In the genomic region with DNA sequence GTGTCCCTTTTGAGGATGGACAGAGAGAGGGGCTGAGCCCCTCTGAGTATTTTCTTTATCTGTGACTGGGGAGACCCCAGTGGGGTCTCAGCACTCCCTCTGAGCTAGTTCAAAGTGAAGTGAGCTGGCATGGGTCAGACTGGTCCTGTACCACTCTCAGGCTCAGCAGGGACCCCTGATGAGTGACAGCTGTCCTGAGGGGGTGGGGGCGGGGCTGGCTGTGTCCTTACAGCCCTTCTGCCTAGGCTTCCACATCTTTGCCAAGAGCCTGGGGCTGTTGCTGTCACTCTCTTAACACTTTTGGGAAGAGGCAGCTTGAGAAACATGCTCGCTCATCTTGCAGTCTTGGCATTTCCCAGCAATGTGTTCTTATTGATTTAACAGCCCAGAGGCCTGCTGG, we compare ENCODE assay signal across 12 mouse cellular contexts. TPM values are rescaled to one million over a fixed set of nuclear protein-coding genes. Genes with fewer than 3 reads are reported as not detected.
A peak's percentile ranks its signal among the peaks of the same experiment; 100 is the strongest.
DNase-seq lines count a peak whose midpoint lies in the region; ATAC-seq and TF ChIP-seq lines count a peak whose summit lies in the region.
"Had no signal": no experiment of that assay in that cellular context is flagged by ENCODE, and none has a peak within 500 bp of the region (broad histone marks: within the 10 kb centered on the region; RNA-seq: fewer than 3 reads in every experiment).

No protein-coding gene starts in this region.

- TF ChIP-seq CTCF in midbrain, postnatal 0 days (IDR thresholded peaks at IDR 0.05), result no peak

- no peak for DNase-seq in lung, postnatal 14 days
- peak; percentile 57 for DNase-seq in brain, embryonic 18.5 days (ENCODE audit: low read depth, low spot score)
- peak; percentile 82 for DNase-seq in midbrain, postnatal 0 days (ENCODE audit: low spot score)
- no peak for DNase-seq in frontal cortex, postnatal 25 days (ENCODE audit: low spot score in 2 of 2)
- DNase-seq: gastrocnemius, postnatal 25 days; heart, postnatal 10 days; kidney, postnatal 10 days had no signal

- H3K27me3 ChIP-seq in lung, embryonic 15.5 days, result no peaks in the 10 kb centered on the region
- H3K27me3 ChIP-seq in forebrain, embryonic 16.5 days (replicated peaks; ENCODE audit: control insufficient read depth, insufficient read depth, low read length), result no peaks in the 10 kb centered on the region
- H3K27me3 ChIP-seq in midbrain, postnatal 0 days (ENCODE audit: insufficient read depth, low read length), result no peaks in the 10 kb centered on the region
- H3K27me3 ChIP-seq: embryonic facial prominence, embryonic 13.5 days had no signal

- H3K4me3 ChIP-seq in lung, embryonic 15.5 days, result no peak overlapping the region
- no peak overlapping the region for H3K4me3 ChIP-seq in forebrain, embryonic 16.5 days (replicated peaks; ENCODE audit: low read length)
- H3K4me3 ChIP-seq in midbrain, postnatal 0 days (ENCODE audit: low read depth, low read length), result no peak overlapping the region
- H3K4me3 ChIP-seq: embryonic facial prominence, embryonic 13.5 days had no signal

- 41% methylated on average over 2 of the region's 2 CpGs for WGBS in lung, embryonic 15.5 days
- 36% methylated on average over 2 of the region's 2 CpGs for WGBS in forebrain, embryonic 16.5 days
- WGBS in midbrain, postnatal 0 days, result 45% methylated on average over 2 of the region's 2 CpGs

- H3K4me1 ChIP-seq in lung, embryonic 15.5 days, result peaks cover 14% of the 10 kb centered on the region
- H3K4me1 ChIP-seq in forebrain, embryonic 16.5 days (replicated peaks; ENCODE audit: control insufficient read depth, insufficient read depth, low read length), result peaks cover 17% of the 10 kb centered on the region
- H3K4me1 ChIP-seq in midbrain, postnatal 0 days (ENCODE audit: insufficient read depth, low read length), result no peaks in the 10 kb centered on the region

- no peak overlapping the region for H3K4me2 ChIP-seq in lung, embryonic 15.5 days
- H3K4me2 ChIP-seq in forebrain, embryonic 16.5 days (ENCODE audit: low read length), result no peak overlapping the region
- no peak overlapping the region for H3K4me2 ChIP-seq in midbrain, postnatal 0 days (ENCODE audit: low read depth, low read length, poor library complexity, severe bottlenecking)
- H3K4me2 ChIP-seq: embryonic facial prominence, embryonic 13.5 days had no signal

- ATAC-seq in lung, embryonic 15.5 days (ENCODE audit: borderline replicate concordance, extremely low read depth, low FRiP score, low TSS enrichment), result peak; percentile 59; the same call in 1 of the 2 replicates
- ATAC-seq in forebrain, embryonic 16.5 days, result peak; percentile 83
- ATAC-seq in midbrain, postnatal 0 days (ENCODE audit: low FRiP score), result peak; percentile 65
- ATAC-seq in megakaryocyte-erythroid progenitor cell, adult 5-6 weeks (replicated peaks; ENCODE audit: low FRiP score, low TSS enrichment, poor library complexity, severe bottlenecking), result no peak
- ATAC-seq: activated CD4-positive, CD25-positive, alpha-beta regulatory T cell, adult 4 months had no signal

- no peak overlapping the region for H3K27ac ChIP-seq in lung, embryonic 15.5 days
- H3K27ac ChIP-seq in forebrain, embryonic 16.5 days (ENCODE audit: low read length), result no peak overlapping the region
- no peak overlapping the region for H3K27ac ChIP-seq in midbrain, postnatal 0 days (ENCODE audit: low read depth, low read length)

- H3K9me3 ChIP-seq in lung, embryonic 15.5 days, result no peaks in the 10 kb centered on the region
- peaks cover 4% of the 10 kb centered on the region; the same call in 1 of the 2 replicates for H3K9me3 ChIP-seq in forebrain, embryonic 16.5 days (ENCODE audit: control insufficient read depth, low read length)
- H3K9me3 ChIP-seq in midbrain, postnatal 0 days (ENCODE audit: low read length), result no peaks in the 10 kb centered on the region

- no peaks in the 10 kb centered on the region for H3K36me3 ChIP-seq in lung, embryonic 15.5 days
- no peaks in the 10 kb centered on the region for H3K36me3 ChIP-seq in forebrain, embryonic 16.5 days (ENCODE audit: control insufficient read depth, insufficient read depth)
- no peaks in the 10 kb centered on the region for H3K36me3 ChIP-seq in midbrain, postnatal 0 days (ENCODE audit: insufficient read depth, low read length)
- H3K36me3 ChIP-seq: embryonic facial prominence, embryonic 13.5 days had no signal

- no peak overlapping the region for H3K9ac ChIP-seq in lung, embryonic 15.5 days
- no peak overlapping the region for H3K9ac ChIP-seq in forebrain, embryonic 16.5 days (replicated peaks; ENCODE audit: low read depth, low read length)
- no peak overlapping the region for H3K9ac ChIP-seq in midbrain, postnatal 0 days (replicated peaks; ENCODE audit: low read length, poor library complexity, severe bottlenecking)
- H3K9ac ChIP-seq: embryonic facial prominence, embryonic 13.5 days had no signal

RNA-seq across cellular contexts. Expression of a gene that starts 27.8 kb away (rescaled TPM):
- polyA plus RNA-seq in lung, embryonic 15.5 days (2015; fragmentation: Nextera tagmentation; extraction: Ambion mirVana), result 2.1 and 2.5 TPM in 2 replicates
- polyA plus RNA-seq in forebrain, embryonic 16.5 days (2015; fragmentation: Nextera tagmentation; extraction: Ambion mirVana), result 6.2 and 8.5 TPM in 2 replicates
- 20.6 and 22.7 TPM in 2 replicates for total RNA-seq in midbrain, postnatal 0 days (2014; rRNA removed)
- 13.2 and 16.2 TPM in 2 replicates for polyA plus RNA-seq in midbrain, postnatal 0 days (2015; fragmentation: Nextera tagmentation; extraction: Ambion mirVana)
- 66.1 and 83.1 TPM in 2 replicates for total RNA-seq in megakaryocyte-erythroid progenitor cell, adult 5-6 weeks (2014; fragmentation: Nextera tagmentation)
- total RNA-seq in megakaryocyte-erythroid progenitor cell, adult 5-6 weeks (2017), result 30.8 and 52.2 TPM in 2 replicates

Comparison
In these comparisons a context has a peak if more than half of its experiments do, and no peak if none do; other contexts are left out.
1. DNase-seq: peak in brain, embryonic 18.5 days (single experiment) and midbrain, postnatal 0 days (single experiment); none in lung, postnatal 14 days (single experiment) and frontal cortex, postnatal 25 days (0 of 2).